Mouse (Mus musculus) cortical plate, adult 2 months (tissue): ENCODE data around the gene Nf2.

Source experiments
- CTCF ChIP-seq: fragments of 200-500 bp; IDR thresholded peaks from 2 replicates; pipeline ENCODE4 v1.5.1; 2011; ENCODE audit warnings: mild to moderate bottlenecking, control low read depth, low read length; ENCODE audit not compliant: insufficient read depth; ENCODE audit errors: extremely low read depth
- POLR2A ChIP-seq: fragments of 200-500 bp; IDR thresholded peaks from 2 replicates; pipeline ENCODE4 v1.6.1; 2011; ENCODE audit warnings: mild to moderate bottlenecking, low read length, control low read depth; ENCODE audit not compliant: insufficient read depth; ENCODE audit errors: extremely low read depth

DNA sequence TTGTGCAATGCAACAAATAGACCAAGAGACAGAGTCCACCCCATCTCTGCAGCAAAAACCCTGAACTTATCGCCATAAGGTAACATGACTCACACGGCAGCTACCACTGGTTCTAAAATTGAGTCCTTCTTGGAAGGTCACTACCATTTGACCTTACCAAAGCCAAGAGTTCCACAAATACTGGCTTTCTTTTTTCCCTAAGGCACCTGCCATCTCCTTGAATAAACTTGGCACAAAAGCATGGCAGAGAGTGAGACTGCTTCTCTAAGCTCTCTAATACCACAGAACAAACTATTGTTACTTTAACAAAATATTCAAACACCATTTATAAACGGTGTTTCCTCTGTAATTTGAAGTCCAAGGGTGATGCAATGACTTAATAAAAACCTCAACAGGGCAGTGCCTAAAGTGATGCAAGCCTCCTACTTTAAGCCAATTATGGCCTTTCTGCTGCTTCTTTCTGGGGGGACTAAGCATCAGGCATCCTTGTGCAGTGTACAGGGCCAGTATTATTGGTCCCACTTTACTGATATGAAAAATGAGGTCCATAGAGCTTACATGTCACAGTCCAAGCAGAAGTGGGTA, 8.3 kb downstream of the Nf2 start:
- TF ChIP-seq CTCF, result no peak
- TF ChIP-seq POLR2A, result no peak
